Mouse (Mus musculus) midbrain, embryonic 11.5 days (tissue): ENCODE results near the gene Ccp110. TPM values are rescaled to one million over a fixed set of nuclear protein-coding genes. Genes with fewer than 3 reads are reported as not detected.

ENCODE experiments used
- polyA plus RNA-seq: library from polyadenylated mRNA; unstranded; fragments of >200 nt; fragmentation: Nextera tagmentation; extraction: Ambion mirVana; gene quantifications from 2 replicates; pipeline ENCODE4 v1.2.1, GENCODE M21; 2014

Ccp110 gene
- polyA plus RNA-seq, 1 experiment from 2014 or later, result 24.0 TPM

Other genes starting within 250 kb of the Ccp110 start
- gene Itpripl2, start 220.6 kb upstream of the Ccp110 start, polyA plus RNA-seq, result 0.72 and 0.77 TPM in 2 replicates
- gene Coq7, start 179.2 kb upstream of the Ccp110 start, polyA plus RNA-seq, result 99.6 and 111 TPM in 2 replicates
- gene Tmc7, start 127.8 kb upstream of the Ccp110 start, polyA plus RNA-seq, result 9.8 and 10.3 TPM in 2 replicates
- gene Tmc5, start 115.3 kb upstream of the Ccp110 start, polyA plus RNA-seq, result 0.14 and 0.19 TPM in 2 replicates
- gene Gde1, start 6.8 kb upstream of the Ccp110 start, polyA plus RNA-seq, result 99.7 and 104 TPM in 2 replicates
- 74.2 and 82.8 TPM in 2 replicates for gene Vps35l, start 27.7 kb downstream of the Ccp110 start, polyA plus RNA-seq
- gene Iqck, start 143.2 kb downstream of the Ccp110 start, polyA plus RNA-seq, result 3.1 and 3.2 TPM in 2 replicates
- gene Knop1, start 143.7 kb downstream of the Ccp110 start, polyA plus RNA-seq, result 109 and 118 TPM in 2 replicates